Mouse (Mus musculus): ENCODE results near the gene Pdp2.

The Pdp2 gene

DNA sequence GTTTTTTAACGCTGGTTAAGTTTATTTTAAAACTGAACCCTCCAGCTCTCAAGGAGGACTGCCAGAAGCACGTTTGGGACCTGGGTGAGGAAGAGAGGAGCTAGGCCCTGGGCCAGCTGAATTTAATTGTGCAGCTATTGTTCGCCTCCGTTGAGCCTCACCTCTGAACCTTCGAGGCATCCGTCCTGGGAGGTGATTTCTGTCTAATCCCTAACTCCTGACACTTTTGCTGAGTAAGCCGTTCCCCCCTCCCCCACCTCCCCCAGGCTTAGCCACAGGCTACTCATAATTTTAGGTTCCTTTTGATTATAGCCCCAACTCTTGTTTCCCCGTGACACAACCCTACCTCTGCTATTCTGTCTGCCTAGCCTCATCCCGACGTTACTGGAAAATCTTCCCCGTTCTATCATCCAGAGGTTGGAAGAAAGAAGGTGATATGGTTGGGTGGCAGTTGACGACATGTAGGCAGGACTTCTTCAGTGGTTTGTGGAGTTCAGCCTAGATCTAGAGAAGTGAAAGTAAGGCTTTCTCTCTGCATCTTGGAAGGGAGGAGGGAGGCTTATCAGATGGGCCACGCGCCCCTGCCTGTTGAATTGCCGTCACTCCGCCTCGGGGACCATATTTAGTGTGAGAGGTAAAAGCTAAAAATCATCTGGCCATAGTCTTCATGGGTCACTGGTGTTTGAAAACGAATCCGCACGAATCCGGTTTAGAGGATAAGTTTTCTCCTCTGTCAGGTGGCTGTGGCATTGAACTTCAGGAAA is 4.7 kb downstream of the Pdp2 start:
- in situ Hi-C loops (cut with MboI, MseI), result no loop called here

DNA sequence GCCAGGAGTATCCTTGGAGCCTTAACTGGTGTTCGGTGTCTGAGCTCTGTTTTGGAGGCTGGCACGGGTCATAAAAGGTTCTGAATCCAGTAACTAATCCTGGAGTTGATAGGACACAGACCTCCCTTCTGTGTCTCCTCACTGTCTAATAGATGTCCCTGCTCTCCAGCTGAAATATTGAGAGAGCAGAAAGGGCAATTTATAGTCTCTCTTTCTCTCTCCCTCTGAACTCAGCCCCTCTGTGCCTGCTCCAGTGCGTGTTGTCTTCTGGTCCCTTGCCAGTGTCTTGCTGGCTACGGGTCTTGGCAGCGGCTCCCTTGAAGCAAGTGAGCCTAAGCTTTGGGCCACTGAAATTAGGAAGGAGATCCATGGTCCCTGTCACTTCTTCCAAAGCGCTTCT is 6.4 kb downstream of the Pdp2 start:
- in situ Hi-C loops (cut with MboI, MseI), result no loop called here

DNA sequence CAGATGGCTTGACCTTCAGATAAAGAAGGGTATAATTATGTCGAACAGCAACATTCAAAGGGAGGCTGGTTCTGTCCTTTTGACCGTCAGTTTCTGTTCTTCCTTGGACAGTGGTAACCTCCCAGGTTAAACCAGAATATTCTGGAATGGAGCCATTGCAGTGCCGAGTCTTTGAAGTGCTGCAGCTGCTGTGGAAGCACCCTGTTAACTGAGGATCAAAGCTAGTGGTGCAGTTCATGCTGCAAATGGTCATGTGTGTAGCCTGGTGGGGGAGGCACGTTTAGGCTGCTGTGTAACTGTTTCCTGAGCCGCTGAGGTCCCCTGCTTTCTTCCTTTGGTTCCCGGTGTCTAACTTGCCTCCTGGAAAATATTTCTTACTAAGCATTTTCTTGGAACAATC is 7.2 kb downstream of the Pdp2 start:
- in situ Hi-C loops (cut with MboI, MseI), result no loop called here

DNA sequence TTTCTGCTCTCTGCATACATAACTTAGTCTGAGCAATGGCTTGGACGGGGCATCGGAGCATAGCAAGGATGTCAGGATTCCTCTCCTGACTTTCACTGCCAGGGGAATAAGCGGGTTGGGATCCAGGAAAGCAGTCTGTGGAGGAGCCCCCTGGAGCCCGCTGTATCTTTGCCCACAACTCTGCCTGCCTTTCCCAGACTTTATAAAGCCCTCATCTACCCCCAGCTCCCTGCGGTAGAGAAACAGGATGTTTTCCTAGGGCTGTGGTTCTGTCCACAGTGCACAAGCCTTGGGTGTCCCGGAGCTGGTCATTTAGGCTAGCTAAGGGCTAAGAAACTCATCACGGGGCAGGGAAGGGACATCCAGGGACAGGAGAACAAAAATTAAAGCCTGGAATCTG is 10.1 kb downstream of the Pdp2 start:
- in situ Hi-C loops (cut with MboI, MseI), result loop anchor here in 1 of 2 experiments (5.0 kb wide), 1 partner anchor 41 kb away; the partner anchor contains the start of gene Ciao2b

DNA sequence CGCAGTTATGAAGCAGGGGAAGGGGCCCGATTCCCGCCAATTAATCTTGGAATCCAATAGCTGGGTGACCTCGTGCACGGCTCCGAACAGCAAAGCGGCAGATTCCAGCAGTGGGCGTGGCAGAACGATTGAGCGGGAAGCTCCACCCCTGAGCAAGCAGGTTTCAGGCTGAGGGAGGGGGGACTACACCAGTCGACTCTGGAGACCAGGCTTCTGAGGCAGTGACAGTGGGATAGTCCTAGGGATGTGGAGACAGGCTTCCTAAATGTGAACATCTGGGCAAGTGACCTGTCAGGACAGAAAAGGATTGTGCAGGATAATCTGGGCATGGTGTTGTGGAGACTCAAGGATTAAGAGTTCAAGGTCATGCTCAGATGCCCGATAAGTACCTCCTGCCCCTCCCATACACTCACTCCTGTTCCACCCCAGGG is 10.7 kb downstream of the Pdp2 start:
- in situ Hi-C loops (cut with MboI, MseI), result loop anchor here in 1 of 2 experiments (5.0 kb wide), 1 partner anchor 40 kb away; the partner anchor contains the start of gene Ciao2b

DNA sequence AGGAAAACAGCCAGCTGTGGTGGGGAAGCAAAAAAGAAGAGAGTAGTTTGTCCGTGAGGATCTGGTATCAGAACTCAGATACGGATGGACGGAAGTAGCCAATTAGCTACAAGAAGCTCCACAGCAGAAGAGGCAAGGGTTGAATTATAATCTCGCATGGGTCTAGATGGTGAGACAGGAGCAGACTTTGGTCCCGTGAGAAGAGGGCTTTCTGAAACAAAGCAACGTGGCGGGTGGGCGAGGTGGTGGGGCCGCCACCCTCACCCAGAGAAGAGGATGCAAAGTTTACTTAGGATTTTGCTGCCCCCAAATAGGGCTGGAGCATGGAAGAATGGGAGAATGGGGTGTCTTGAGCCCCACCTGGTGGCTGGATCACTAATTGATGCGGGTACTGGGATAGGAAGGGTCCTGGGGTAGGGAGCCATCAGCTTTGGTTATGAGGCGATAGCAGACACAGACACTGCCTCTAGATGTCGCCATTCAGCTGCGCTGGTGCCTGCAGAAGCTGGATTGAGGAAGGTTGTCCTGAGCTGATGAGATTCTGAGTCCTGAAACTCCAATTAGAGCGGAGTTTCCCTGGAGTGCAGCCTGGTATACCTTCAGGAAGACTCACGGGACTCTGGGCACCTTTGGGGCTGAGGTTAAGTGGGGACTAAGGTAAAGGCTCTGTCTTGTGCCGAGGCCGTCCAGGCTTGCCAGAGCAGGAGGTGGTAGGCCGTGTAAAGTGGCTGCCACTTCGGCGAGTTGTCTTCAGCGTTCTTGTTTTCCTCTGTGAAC is 11.4 kb downstream of the Pdp2 start:
- in situ Hi-C loops (cut with MboI, MseI), result loop anchor here in 1 of 2 experiments (5.0 kb wide), 1 partner anchor 40 kb away; the partner anchor contains the start of gene Ciao2b

- in situ Hi-C loops (cut with MboI, MseI), result loop anchor here in 1 of 2 experiments (5.0 kb wide), 1 partner anchor 39 kb away; the partner anchor contains the start of gene Ciao2b
These were observed 12.0 kb downstream of the Pdp2 start for GRCm38 (mm10) chr8:104603245-104603593.

DNA sequence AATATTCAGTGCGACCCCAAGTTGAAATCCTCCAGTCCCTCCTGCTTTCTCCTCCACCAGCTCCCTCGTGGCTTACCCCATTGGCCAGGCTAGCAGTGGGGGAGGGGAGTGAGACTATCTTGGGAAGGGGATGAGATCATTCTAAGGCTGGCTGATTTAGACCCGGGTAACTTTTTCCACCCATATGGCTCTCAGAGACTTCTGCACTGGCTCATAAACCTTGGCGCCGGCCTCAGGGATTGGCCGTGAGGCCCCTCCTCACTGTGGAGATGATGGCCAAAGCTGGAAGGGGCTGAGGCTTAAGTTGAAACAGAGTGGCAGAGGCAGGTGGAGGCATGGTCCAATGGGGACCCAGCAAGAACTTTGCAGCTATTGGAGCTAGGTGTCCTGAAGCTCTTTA is 15.1 kb downstream of the Pdp2 start:
- in situ Hi-C loops (cut with MboI, MseI), result no loop called here

DNA sequence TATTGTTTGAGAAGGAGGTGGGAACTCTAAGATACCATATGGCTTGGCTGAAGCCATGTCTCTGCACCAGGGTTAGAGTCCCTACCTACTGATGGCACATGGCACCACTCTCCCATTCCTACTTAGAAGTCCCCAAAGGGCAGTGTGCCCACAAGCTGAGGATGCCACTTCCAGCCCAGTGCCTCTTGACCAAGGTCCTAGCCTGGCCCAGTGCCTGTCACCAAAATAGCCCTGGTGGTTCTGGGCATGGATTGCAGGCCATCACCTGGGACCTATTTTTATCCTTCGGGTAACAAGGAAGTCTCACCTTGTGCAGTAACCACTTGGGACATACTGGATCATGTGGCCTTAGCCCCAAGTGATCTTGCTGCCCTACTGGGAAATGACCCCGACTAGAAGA is 16.7 kb downstream of the Pdp2 start:
- in situ Hi-C loops (cut with MboI, MseI), result no loop called here

DNA sequence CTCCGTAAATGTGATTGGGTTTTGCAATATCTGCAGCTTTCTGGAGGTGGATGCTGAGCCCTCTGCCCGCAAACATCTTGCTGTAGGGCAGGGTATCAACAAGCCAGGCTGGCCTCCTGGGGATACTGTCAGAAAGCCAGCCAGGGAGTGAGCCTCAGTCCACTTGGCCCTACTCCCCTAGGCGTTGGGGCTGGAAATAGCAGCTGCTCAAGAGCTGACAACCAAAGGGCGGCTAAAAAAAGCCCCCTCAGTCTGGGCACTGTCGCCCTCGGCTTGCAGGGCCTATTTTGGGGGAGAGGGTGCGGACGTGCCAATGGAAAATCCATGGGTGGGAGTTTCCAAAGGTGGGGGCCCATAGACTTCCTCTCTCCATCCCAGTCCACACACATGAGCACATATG is 18.0 kb downstream of the Pdp2 start:
- in situ Hi-C loops (cut with MboI, MseI), result no loop called here

- in situ Hi-C loops (cut with MboI, MseI), result no loop called here
These were observed 19.0 kb downstream of the Pdp2 start for GRCm38 (mm10) chr8:104610185-104610766.

DNA sequence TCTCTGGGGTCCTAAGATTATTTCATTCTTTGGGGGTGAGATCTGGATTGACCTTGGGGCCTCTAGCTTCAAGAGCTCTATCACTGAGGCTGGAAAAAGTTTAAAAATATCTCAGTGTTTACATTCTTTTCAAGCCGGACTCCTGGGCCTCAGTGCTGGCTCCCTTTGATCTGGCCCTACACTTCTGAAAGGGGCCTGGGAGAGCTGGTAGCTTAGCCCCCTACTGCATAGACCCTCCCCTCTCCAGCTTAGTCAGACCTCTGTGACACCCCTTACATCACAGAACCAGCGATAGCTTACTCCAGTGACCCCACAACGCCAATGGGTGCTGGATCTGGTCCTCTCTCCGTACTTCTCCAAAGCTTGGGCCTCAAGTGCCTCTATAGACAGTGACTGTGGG is 20.4 kb downstream of the Pdp2 start:
- in situ Hi-C loops (cut with MboI, MseI), result no loop called here

- in situ Hi-C loops (cut with MboI, MseI), result no loop called here
These were observed 21.9 kb downstream of the Pdp2 start for GRCm38 (mm10) chr8:104613119-104613518.

DNA sequence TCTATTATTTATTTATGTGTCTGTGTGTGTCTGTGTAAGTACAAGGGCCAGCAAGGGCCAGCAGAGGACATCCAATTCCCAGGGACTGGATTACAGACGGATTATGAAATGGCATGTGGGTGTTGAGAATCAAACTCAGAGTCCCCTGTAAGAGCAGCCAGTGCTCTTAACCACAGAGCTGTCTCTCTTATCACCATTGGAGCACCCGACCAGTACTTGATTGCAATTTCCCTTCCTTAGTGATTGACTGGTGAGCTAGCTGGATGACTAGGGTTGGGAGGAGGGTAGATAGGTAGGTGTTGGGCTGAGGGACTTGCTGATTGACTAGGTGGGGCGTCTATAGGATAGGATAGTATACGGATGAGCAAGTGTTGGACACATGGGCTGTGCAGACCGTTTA is 29.5 kb downstream of the Pdp2 start:
- in situ Hi-C loops (cut with MboI, MseI), result loop anchor here in 1 of 2 experiments (5.0 kb wide), 1 partner anchor 637 kb away; the partner anchor contains the start of gene B3gnt9

DNA sequence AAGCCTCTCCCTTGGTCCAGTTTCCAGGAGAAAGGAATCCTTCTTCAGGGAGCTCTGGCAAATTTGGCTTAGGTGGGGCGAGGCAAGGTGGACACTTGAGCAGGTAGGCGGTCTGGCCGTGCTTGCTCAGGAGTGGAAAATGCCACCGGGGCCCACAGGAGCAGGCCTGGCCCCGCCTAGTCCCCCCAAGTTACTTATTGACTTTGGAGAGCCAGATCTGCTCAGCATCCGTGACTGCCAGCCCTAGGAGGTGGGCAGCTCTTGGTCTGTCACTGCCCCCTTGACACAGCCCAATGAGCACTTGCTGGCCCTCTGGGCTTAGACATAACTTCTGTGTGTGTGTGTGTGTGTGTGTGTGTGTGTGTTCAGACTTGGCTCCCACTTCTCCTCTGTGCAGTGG is 32.9 kb downstream of the Pdp2 start, which contains the start of gene Cdh16:
Gene Cdh16, minus strand, starts transcription at position 236 of the 400 bp plus-strand sequence.
- in situ Hi-C loops (cut with MboI, MseI), result loop anchor here in 1 of 2 experiments (5.0 kb wide), 1 partner anchor 633 kb away; the partner anchor contains the start of gene B3gnt9

DNA sequence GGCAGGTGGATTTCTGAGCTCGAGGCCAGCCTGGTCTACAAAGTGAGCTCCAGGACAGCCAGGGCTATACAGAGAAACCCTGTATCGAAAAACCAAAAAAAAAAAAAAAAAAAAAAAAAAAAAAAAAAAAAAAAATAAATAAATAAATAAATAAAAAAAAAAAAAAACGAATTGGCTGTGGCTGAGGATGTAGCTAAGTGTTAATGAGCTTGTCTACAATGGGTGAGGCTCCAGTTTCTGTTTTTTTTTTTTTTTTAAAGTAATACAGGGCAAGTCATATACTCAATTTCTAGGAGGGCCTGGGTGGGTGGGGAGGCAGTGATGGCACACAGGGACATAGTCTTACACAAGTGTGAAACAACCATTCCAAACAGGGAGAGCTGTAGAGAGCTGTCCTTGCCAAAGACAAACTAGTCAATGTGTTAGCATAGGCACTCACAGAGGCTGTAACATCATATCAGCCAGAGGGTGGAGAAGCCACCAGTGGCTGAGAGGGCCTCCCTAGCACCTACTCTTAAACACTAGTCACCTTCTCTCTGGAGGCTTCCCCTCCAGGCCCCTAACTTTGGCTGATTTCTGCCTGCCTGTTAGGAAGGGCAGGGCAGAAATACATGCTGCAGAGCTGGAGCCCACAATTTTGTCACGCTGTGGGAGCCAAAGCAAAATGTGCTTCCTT is 36.0 kb downstream of the Pdp2 start:
- in situ Hi-C loops (cut with MboI, MseI), result loop anchor here in 1 of 2 experiments (25.0 kb wide), 1 partner anchor 1385 kb away; the partner anchor contains the start of genes Ddx28 and Dpep2nb

DNA sequence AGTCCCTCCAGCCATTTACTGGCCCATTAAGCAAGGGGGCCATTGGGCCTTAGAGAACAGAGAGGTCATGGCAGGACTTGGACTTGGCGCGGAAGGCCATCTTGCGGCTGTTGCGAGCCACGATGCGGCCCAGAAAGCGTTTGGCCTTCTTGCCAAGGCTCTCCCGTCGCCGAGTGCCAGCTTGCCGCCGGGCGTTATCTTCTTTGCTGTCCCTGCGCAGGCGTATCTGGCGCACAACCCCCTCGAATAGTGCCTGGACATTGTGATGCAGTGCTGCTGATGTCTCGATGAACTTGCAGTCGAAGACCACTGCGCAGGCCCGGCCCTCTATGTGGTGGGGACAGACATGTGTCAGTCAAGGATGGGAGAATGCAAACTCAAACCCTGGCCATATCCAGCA is 37.2 kb downstream of the Pdp2 start:
- in situ Hi-C loops (cut with MboI, MseI), result loop anchor here in 1 of 2 experiments (25.0 kb wide), 1 partner anchor 1384 kb away; the partner anchor contains the start of genes Ddx28 and Dpep2nb

DNA sequence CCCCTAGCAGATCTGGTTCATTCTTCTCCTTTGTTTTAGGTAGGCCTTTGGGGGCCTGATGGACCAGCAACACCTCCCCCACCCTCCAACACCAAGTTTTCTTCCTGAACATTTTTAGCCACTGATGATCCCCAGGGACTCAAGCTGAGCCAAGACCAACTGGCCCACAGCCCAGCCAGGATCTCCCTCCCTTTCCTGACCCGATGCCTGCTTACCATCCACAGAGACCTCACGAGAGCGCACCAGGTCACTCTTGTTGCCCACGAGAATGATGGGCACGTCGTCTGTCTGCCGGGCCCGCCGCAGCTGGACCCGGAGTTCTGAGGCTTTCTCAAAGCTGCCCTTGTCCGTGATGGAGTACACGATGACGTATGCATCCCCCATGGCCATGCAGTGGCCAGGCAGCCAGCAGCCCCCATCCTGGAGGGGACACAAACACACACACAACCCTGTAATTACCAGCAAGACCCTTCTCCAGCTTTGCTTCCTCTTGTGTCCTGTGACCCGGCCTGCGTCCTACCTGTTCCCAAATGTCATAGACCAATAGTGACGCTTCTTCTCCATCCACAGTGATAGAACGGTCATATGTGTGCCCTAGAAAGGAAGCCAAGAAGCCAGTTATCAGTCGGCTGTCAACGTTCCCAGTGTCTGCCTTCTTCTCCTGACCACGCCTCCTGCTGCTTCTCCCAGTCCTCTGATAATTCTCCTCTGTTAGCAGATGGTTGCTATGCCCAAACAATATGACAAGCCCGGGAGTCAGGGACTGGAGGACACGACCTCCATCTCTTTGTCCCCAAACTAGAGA is 38.3 kb downstream of the Pdp2 start:
- in situ Hi-C loops (cut with MboI, MseI), result loop anchor here (5.0 to 25.0 kb wide), 3 partner anchors 643 to 1383 kb away; partner anchors contain the start of genes Ddx28 (in 1 of the 2) and Dpep2nb (in 1 of the 2)

DNA sequence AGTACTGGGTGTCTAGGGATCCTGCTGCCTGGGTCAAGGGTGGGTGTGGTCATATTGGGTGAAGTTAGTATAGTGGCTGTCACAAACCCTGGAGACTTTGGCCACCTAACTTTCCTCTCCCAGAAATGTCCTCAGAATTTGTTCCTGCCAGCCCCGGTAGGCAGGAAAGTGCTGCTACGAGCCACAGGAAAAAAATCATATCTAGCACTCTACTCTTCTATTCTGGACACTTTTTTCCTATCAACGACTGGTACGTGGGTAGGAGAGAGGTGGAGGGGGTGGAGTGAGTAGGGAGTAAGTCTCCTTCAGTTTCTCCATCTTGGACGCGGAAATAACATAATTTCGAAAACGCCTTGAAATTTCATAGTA is 38.8 kb downstream of the Pdp2 start:
- in situ Hi-C loops (cut with MboI, MseI), result loop anchor here (5.0 to 25.0 kb wide), 3 partner anchors 642 to 1382 kb away; partner anchors contain the start of genes Ddx28 (in 1 of the 2) and Dpep2nb (in 1 of the 2)

GRCm38 (mm10) chr8:104630574-104630973 is 39.3 kb downstream of the Pdp2 start:
- in situ Hi-C loops (cut with MboI, MseI), result loop anchor here (5.0 to 25.0 kb wide), 3 partner anchors 642 to 1382 kb away; partner anchors contain the start of genes Ddx28 (in 1 of the 2) and Dpep2nb (in 1 of the 2)

All from T-helper 17 cell (primary cell).